Mouse (Mus musculus) heart, postnatal 36 days (tissue): Measurements from ENCODE around the gene Scn2a. TPM values are rescaled to one million over a fixed set of nuclear protein-coding genes. Genes with fewer than 3 reads are reported as not detected.
"Not testable (repeated sequence)": the region's sequence is repeated elsewhere in the genome, so short reads cannot be mapped to it uniquely, and the experiment has no call there.

Source experiments
- DNase-seq, 2 experiments: peaks; one replicate each; pipeline ENCODE4 v3.0.0; 2021 to 2022
- intact Hi-C: fragments of 180-260 bp; cut with DNase I; formaldehyde crosslinking; loops from one replicate; pipeline ENCODE4 v1.15.1; 2025
- total RNA-seq, 2 experiments: library from RNA; stranded (reverse); gene quantifications; 2 replicates each; pipeline ENCODE4 v1.2.3; 2021

The Scn2a gene
- total RNA-seq, 2 experiments from 2014 or later: 0.49 to 0.58 TPM

GRCm38 (mm10) chr2:65690456-65691184 is 70.0 kb downstream of the Scn2a start:
- no peak for DNase-seq

GRCm38 (mm10) chr2:65694485-65694884 is 73.9 kb downstream of the Scn2a start:
- no peak for DNase-seq
- intact Hi-C loops: no loop called here

More at GRCm38 (mm10) chr2:65690456-65691184, 70.0 kb downstream of the Scn2a start:
- intact Hi-C loops: no loop called here

GRCm38 (mm10) chr2:65695061-65695460 is 74.5 kb downstream of the Scn2a start:
- intact Hi-C loops: no loop called here
- DNase-seq: no peak

- intact Hi-C loops: no loop called here
- no peak for DNase-seq
Measured at GRCm38 (mm10) chr2:65700246-65700645, 79.7 kb downstream of the Scn2a start.

GRCm38 (mm10) chr2:65701175-65701574 is 80.6 kb downstream of the Scn2a start:
- no peak for DNase-seq
- intact Hi-C loops: no loop called here

GRCm38 (mm10) chr2:65722219-65722800 is 101.7 kb downstream of the Scn2a start:
- DNase-seq: no peak
- intact Hi-C loops: no loop called here

- DNase-seq: no peak
- intact Hi-C loops: no loop called here
Measured at GRCm38 (mm10) chr2:65745400-65745799, 124.8 kb downstream of the Scn2a start.

- no peak for DNase-seq
- intact Hi-C loops: no loop called here
Measured at GRCm38 (mm10) chr2:65782442-65782841, 161.9 kb downstream of the Scn2a start.

- intact Hi-C loops: no loop called here
Measured at GRCm38 (mm10) chr2:65783392-65783791, 162.8 kb downstream of the Scn2a start.

GRCm38 (mm10) chr2:65792516-65792915 is 171.9 kb downstream of the Scn2a start:
- DNase-seq: no peak
- intact Hi-C loops: loop anchor here (2.0 to 10.0 kb wide), 3 partner anchors 250 to 398 kb away; no protein-coding TSS in a partner anchor

More at GRCm38 (mm10) chr2:65783392-65783791, 162.8 kb downstream of the Scn2a start:
- DNase-seq: no peak

GRCm38 (mm10) chr2:65793593-65793992 is 173.0 kb downstream of the Scn2a start:
- no peak for DNase-seq
- intact Hi-C loops: loop anchor here (2.0 to 10.0 kb wide), 3 partner anchors 249 to 399 kb away; no protein-coding TSS in a partner anchor

- intact Hi-C loops: no loop called here
- no peak for DNase-seq
Measured at GRCm38 (mm10) chr2:65801054-65801709, 180.6 kb downstream of the Scn2a start.

GRCm38 (mm10) chr2:65806556-65806955 is 186.0 kb downstream of the Scn2a start:
- intact Hi-C loops: no loop called here
- no peak for DNase-seq

- intact Hi-C loops, DNase-seq: not testable (repeated sequence)
Measured at GRCm38 (mm10) chr2:65811203-65811602, 190.6 kb downstream of the Scn2a start.

Other genes starting within 250 kb of the Scn2a start
- 1 to 10 TPM; 2.4 to 2.8 TPM for gene Scn3a, start 53.1 kb upstream of the Scn2a start, total RNA-seq
- gene Csrnp3, start 225.0 kb downstream of the Scn2a start, total RNA-seq: under 1 TPM; 0.05 to 0.33 TPM